Mouse (Mus musculus) embryonic facial prominence, embryonic 13.5 days (tissue): ENCODE measurements at regions not wholly inside any gene's neighbourhood (a gene's known extent, or its start where the extent isn't known, plus 50 kb on each side); places are given as distances from the start of the nearest gene placed in this dataset.
"Not testable (repeated sequence)": the region's sequence is repeated elsewhere in the genome, so short reads cannot be mapped to it uniquely, and the experiment has no call there.

Experiments used
- ATAC-seq: fragments of 200-750 bp; cut with Nextera tagmentation; 2 replicates; pipeline ENCODE4 v1.8.0; 2017; ENCODE audit warnings: low read depth; ENCODE audit not compliant: insufficient number of reproducible peaks, insufficient read depth, low FRiP score, low TSS enrichment
- H3K27ac ChIP-seq: fragments of 300-500 bp; sonication (generic); 2 replicates; pipeline ENCODE4 v1.5.1; 2015; ENCODE audit warnings: moderate library complexity, mild to moderate bottlenecking, inconsistent platforms
- H3K27me3 ChIP-seq: fragments of 300-500 bp; sonication (generic); 2 replicates; pipeline ENCODE4 v1.6.1; 2015; ENCODE audit warnings: mild to moderate bottlenecking, inconsistent platforms
- H3K36me3 ChIP-seq: fragments of 300-500 bp; sonication (generic); 2 replicates; pipeline ENCODE4 v1.6.1; 2015; ENCODE audit warnings: mild to moderate bottlenecking, inconsistent platforms
- H3K4me1 ChIP-seq: fragments of 300-500 bp; sonication (generic); 2 replicates; pipeline ENCODE4 v1.6.1; 2015; ENCODE audit warnings: inconsistent platforms
- H3K4me2 ChIP-seq: fragments of 300-500 bp; sonication (generic); 2 replicates; pipeline ENCODE4 v1.6.1; 2015; ENCODE audit warnings: moderate library complexity, mild to moderate bottlenecking, inconsistent platforms
- H3K4me3 ChIP-seq: fragments of 300-500 bp; sonication (generic); 2 replicates; pipeline ENCODE4 v1.5.1; 2015; ENCODE audit warnings: mild to moderate bottlenecking, inconsistent platforms
- H3K9ac ChIP-seq: fragments of 300-500 bp; sonication (generic); 2 replicates; pipeline ENCODE4 v1.6.1; 2015; ENCODE audit warnings: mild to moderate bottlenecking, inconsistent platforms
- H3K9me3 ChIP-seq: fragments of 300-500 bp; sonication (generic); 2 replicates; pipeline ENCODE4 v1.6.1; 2016; ENCODE audit warnings: inconsistent platforms
- WGBS: fragments of 180-500 bp; shearing (Covaris S2); methylation state at CpG from one replicate; pipeline ENCODE4 v1.1.7; 2015; ENCODE audit warnings: mixed read lengths; 5-methylcytosine and 5-hydroxymethylcytosine counted together

GRCm38 (mm10) chr11:121894801-121895200, 64.8 kb downstream of the Ptchd3 start:
- Histone ChIP-seq H3K4me2 (no peak overlapping the region), H3K4me3 (no peak overlapping the region), H3K27ac (no peak overlapping the region), H3K27me3 (no peaks in the 10 kb centered on the region), H3K36me3 (no peaks in the 10 kb centered on the region), H3K9ac (no peak overlapping the region), H3K4me1 (no peaks in the 10 kb centered on the region), H3K9me3 (no peaks in the 10 kb centered on the region)
- 91% methylated on average over 4 of the region's 4 CpGs for WGBS
- ATAC-seq = no peak

- H3K9me3 ChIP-seq, H3K9ac ChIP-seq, H3K4me3 ChIP-seq, H3K4me2 ChIP-seq, H3K27ac ChIP-seq, ATAC-seq, H3K36me3 ChIP-seq, H3K4me1 ChIP-seq, H3K27me3 ChIP-seq: not testable (repeated sequence)
- WGBS = 68% methylated on average over 6 of the region's 6 CpGs
Observed at GRCm38 (mm10) chr11:121904393-121904792, 74.3 kb downstream of the Ptchd3 start.

- H3K27me3 ChIP-seq, ATAC-seq, H3K4me3 ChIP-seq, H3K36me3 ChIP-seq, H3K27ac ChIP-seq, H3K9me3 ChIP-seq, H3K4me1 ChIP-seq, H3K4me2 ChIP-seq, H3K9ac ChIP-seq: not testable (repeated sequence)
- WGBS = 86% methylated on average over 10 of the region's 10 CpGs
Observed at GRCm38 (mm10) chr11:121924631-121925030, 94.6 kb downstream of the Ptchd3 start.

- H3K4me2 ChIP-seq = peak overlapping the region; percentile 18; the same call in 1 of the 2 replicates
- H3K36me3 ChIP-seq, ATAC-seq, H3K4me3 ChIP-seq, H3K27ac ChIP-seq, H3K4me1 ChIP-seq, H3K27me3 ChIP-seq, H3K9me3 ChIP-seq, H3K9ac ChIP-seq: not testable (repeated sequence)
- WGBS = 48% methylated on average over 16 of the region's 16 CpGs
Observed at GRCm38 (mm10) chr11:121925043-121925442, 95.0 kb downstream of the Ptchd3 start.

GRCm38 (mm10) chr11:121951726-121952125, 121.7 kb downstream of the Ptchd3 start:
- not testable (repeated sequence) for H3K9me3 ChIP-seq, H3K27ac ChIP-seq, H3K27me3 ChIP-seq, ATAC-seq, H3K4me3 ChIP-seq, H3K36me3 ChIP-seq, H3K4me2 ChIP-seq, H3K4me1 ChIP-seq, H3K9ac ChIP-seq
- WGBS = 68% methylated on average over 6 of the region's 6 CpGs

GRCm38 (mm10) chr11:121956367-121957235, 126.6 kb downstream of the Ptchd3 start:
- H3K4me3 ChIP-seq = peak overlapping the region; percentile 25
- H3K27ac ChIP-seq, H3K9ac ChIP-seq, H3K4me1 ChIP-seq, H3K9me3 ChIP-seq, ATAC-seq, H3K27me3 ChIP-seq, H3K36me3 ChIP-seq: not testable (repeated sequence)
- peak overlapping the region; percentile 52 for H3K4me2 ChIP-seq
- WGBS = 17% methylated on average over 20 of the region's 20 CpGs

- not testable (repeated sequence) for H3K9me3 ChIP-seq, ATAC-seq
- WGBS = 84% methylated on average over 5 of the region's 5 CpGs
Observed at GRCm38 (mm10) chr11:121958735-121959134, 128.7 kb downstream of the Ptchd3 start.

GRCm38 (mm10) chr11:121964111-121964510, 134.1 kb downstream of the Ptchd3 start:
- H3K27me3 ChIP-seq, ATAC-seq, H3K9ac ChIP-seq, H3K4me2 ChIP-seq, H3K9me3 ChIP-seq, H3K36me3 ChIP-seq, H3K4me3 ChIP-seq, H3K27ac ChIP-seq, H3K4me1 ChIP-seq: not testable (repeated sequence)

More at GRCm38 (mm10) chr11:121958735-121959134, 128.7 kb downstream of the Ptchd3 start:
- not testable (repeated sequence) for H3K36me3 ChIP-seq, H3K9ac ChIP-seq, H3K4me2 ChIP-seq, H3K4me3 ChIP-seq, H3K4me1 ChIP-seq, H3K27ac ChIP-seq, H3K27me3 ChIP-seq

GRCm38 (mm10) chr11:121965911-121966310, 135.9 kb downstream of the Ptchd3 start:
- H3K9me3 ChIP-seq, ATAC-seq, H3K4me1 ChIP-seq, H3K9ac ChIP-seq, H3K4me3 ChIP-seq, H3K36me3 ChIP-seq, H3K4me2 ChIP-seq, H3K27me3 ChIP-seq, H3K27ac ChIP-seq: not testable (repeated sequence)
- 2% methylated on average over 1 of the region's 1 CpGs for WGBS
